Mouse (Mus musculus) ovary, adult 18-20 months (tissue): Measurements from ENCODE around the gene 2310061I04Rik.
"Not testable (repeated sequence)": the region's sequence is repeated elsewhere in the genome, so short reads cannot be mapped to it uniquely, and the experiment has no call there.

Experiments
- DNase-seq: peaks from one replicate; pipeline ENCODE4 v3.0.0; 2022; ENCODE audit warnings: low spot score, mixed read lengths

The 2310061I04Rik gene

DNA sequence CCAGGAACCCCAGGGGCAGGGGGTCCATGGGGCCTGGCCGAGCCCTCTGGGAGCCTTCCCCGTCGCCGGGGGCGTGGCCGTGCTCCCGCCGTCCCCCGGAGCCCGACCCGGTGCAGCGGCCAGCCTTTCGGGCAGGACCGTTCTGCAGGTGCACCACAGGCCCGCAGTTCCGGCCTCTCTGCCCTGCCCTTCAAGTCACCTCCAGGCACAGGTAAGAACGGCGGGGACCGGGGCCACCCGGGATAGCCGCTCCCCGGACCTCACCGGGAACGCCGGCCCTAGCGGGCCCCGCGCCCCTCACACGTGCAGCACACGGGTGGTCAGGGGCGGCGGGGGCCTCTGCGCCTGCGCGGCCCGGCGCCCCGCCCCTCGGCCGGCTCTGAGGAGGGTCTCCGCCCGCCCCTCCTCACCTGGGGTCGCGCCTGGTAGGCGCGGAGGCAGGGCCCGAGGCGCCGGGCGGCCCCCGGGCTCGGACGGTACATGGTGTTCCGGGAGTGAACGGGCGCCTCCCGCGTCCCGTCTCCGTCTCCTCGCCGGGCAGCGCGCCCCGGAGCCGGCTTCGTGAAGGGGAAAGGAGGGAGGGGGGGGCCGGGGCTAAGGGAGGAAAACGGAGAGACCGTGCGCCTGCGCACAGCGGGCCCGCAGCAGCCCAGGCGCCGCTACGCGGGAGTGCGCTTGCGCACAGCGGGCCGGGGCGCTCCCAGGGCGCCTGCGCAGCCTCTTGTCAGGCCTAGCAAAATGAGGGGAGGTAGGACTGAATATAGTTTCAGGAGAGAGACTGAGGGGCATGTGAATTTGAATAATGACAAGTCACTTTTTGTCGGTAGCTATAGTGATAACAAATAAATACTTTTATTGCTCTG, at the start of gene 2310061I04Rik:
TSS of gene 2310061I04Rik (minus strand) at position 651 of the 863 bp plus-strand sequence.
- peak; percentile 89 for DNase-seq

DNA sequence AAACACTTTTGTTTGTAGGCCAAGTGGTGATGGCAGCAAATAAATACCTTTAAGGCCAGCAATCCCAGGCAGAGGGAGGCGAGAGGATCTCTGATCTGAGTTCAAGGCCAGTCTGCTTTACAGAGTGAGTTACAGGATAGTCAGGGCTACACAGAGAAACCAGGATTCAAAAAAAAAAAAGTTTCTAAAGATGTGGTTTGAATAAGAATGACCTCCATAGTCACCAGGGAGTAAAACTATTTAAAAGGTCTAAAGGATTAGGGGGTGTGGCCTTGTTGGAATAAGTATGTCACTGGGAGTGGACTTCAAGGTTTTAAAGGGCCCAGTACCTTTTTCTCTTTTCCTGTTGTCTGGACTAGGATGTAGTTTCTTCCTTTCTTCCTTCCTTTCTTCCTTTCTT, 42.7 kb upstream of the 2310061I04Rik start:
- DNase-seq, result no peak

DNA sequence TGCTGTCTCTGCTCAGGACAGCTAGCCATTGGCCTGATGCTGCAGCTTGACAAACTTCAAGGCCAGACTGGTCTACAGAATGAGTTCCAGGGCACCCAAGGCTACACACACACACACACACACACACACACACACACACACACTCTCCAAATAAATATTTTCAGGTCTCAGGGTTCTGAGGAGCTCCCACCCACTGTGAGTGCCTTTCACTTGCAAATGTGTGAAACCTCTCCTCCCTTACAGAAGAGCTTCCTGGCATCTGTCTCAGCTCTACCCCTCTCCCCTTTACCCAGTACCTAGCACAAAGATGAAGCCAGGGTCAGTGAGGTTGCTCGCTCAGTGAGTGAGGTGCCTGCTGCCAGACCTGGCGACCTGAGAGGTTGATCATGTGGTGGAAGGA, 41.9 kb upstream of the 2310061I04Rik start:
- no peak for DNase-seq

DNA sequence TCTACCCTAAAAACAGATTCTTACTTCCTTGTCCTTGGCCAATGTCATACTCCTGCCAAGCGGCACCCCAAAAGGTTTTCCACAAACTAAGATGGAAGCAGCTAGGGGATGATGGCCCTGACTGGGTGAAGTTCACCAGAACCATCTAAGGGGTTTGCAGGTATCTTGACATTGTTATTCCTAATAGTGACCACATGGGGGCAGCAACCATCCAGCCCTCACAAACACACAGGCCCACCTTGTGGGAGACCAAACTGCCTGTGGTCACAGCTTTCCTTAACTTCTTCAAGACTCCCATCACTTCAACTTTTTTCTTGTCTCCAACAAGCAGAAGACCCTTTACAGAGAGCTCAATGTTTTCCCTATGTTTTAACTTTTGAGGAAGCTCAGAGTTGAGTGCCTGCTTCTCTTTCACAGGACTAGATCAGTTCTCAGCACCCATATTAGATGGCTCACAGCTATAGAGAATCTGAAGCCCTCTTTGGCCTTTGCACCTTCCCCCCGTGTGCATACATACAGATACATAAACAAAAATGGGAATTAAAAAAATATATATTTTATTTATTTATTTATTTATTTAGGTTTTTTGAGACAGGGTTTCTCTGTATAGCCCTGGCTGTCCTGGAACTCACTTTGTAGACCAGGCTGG, 40.6 kb upstream of the 2310061I04Rik start:
- DNase-seq, result no peak

DNA sequence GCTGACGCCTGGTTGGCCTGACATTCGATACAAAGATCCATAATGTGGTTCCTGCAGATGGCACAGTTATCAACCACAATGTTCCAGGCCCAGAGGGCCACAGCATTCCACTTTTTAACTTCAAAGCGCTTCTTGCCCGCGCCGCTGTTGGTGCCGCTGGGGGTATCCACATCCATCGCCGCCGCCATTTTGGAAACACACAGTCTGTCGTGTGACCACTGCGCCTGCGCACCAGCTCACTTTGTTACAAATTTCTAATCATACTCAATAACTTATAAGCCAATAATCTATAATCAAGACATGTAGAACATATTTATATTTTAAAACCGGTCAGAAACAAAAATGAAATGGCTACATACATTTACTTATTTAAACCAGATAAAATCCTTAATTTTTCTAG, 38.5 kb upstream of the 2310061I04Rik start:
- DNase-seq, result not testable (repeated sequence)

DNA sequence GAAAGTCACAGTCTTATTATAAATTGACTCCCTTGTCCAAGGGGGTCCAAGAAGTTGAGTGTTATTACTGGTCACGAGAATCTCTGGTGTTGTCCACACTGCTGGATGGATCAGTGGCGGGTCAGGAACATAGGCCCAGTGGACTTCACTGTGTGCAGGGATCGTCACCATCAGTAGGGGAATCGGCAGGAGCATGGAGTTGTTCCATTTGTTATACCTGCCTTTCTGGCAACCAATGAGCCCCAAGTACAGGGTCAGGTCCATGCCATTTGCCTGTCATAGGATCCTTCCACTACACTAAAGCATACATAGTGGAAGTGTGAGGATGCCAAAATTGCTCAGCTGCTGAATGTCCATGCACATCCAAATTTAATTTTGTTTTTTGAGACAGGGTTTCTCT, 35.4 kb upstream of the 2310061I04Rik start:
- no peak for DNase-seq

DNA sequence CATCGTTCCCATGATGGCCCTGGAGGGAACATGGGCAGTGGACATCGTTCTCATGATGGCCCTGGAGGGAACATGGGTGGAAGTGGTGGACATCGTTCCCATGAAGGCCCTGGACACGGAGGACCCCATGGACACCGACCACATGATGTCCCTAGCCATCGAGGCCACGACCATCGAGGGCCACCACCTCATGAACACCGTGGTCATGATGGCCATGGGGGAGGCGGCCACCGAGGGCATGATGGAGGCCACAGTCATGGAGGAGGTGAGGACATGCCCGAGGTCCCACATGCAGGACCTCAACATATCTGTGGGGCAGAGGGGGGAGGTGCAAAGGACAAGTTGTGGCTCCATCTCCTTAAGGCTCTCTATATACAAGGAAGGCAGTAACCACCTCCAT, 33.4 kb upstream of the 2310061I04Rik start:
- DNase-seq, result no peak

DNA sequence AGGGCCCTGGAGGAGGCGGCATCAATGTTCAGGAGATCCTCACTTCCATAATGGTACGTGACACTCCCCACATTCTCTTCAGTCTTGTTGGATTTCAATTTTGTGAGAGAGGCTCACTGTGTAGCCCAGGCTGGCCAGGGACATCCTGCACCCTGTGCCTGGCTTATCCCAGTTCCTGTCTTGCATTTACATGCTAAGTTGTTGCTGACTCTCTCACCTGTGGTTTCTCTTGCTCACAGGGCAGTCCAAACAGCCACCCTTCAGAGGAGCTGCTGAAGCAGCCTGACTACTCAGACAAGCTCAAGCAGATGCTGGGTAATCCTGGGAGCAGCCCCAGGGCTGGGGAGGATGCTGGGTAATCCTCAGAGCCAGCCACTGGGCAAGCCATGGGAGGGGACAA, 32.3 kb upstream of the 2310061I04Rik start:
- no peak for DNase-seq

DNA sequence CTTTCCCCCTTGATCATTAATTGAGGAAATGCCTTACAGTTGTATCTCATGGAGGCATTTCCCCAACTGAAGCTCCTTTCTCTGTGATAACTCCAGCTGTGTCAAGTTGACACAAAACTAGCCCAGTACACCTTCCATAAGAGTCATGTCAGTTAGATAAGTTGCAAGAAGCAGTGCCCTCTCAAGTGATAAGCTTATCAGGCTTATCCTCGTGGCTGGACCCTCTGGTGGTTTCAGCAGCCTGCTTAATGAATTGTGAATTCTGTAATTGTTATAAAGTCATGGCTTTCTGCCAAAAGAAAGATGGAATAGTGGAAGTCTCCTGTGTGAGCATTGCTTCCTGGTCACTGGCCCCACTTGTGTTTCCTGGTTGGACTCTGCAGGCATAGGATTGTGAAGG, 30.2 kb upstream of the 2310061I04Rik start:
- DNase-seq, result no peak

DNA sequence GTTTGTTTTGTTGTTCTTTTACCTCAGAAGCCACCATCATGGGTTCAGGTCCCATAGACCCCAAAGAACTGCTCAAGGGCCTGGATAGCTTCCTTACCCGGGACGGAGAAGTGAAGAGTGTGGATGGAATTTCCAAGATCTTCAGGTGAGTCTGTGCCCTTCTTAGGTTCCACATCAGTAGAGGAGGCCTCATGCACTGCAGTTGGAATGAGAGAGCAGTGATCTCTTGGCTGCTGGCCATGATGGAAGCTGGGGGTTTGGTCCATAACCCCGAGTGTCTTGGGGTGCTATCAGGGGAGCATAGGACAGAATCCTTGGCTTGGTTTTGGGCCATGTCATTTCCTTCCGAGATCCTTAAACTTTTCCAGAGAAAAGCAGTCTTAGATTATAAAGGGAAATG, 26.1 kb upstream of the 2310061I04Rik start:
- DNase-seq, result no peak

DNA sequence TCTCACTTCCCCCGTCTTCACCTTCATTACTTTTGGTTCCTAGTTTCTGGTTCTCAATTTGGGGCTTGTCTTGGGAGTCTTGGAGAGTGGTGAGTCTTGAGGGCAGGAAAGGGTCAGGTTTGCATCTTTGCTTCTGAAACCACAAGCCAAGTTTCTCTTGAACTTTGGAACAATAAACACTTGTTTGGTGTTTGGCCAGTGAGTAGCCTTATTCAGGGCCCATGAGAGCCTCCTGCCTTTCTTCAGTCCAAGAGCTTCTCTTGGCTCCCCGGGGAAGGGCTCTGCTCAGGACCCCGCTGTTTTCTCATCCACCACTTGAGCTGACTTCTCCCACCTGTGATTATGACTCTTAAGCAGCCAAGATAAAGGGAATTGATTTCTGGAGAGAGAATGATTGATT, 25.3 kb upstream of the 2310061I04Rik start:
- no peak for DNase-seq

DNA sequence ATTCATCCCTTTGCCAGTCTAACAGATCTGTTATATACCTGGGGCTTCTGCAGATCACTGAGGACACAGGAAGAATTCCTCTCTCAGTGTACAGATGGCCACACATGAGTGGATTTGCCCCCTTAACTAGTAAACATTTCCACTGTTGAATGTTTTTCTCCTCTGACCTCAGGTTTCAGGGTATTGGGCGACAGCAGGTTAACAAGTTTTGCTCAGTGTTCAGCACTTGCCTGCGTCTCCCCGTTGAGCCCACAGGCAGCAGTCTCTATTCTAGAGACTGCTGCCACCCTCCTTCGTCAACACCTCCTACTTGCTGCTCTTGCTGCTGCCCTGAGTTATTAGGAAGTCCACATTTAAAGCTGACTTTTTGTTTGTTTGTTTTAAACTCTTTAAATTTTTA, 24.5 kb upstream of the 2310061I04Rik start:
- DNase-seq, result no peak

DNA sequence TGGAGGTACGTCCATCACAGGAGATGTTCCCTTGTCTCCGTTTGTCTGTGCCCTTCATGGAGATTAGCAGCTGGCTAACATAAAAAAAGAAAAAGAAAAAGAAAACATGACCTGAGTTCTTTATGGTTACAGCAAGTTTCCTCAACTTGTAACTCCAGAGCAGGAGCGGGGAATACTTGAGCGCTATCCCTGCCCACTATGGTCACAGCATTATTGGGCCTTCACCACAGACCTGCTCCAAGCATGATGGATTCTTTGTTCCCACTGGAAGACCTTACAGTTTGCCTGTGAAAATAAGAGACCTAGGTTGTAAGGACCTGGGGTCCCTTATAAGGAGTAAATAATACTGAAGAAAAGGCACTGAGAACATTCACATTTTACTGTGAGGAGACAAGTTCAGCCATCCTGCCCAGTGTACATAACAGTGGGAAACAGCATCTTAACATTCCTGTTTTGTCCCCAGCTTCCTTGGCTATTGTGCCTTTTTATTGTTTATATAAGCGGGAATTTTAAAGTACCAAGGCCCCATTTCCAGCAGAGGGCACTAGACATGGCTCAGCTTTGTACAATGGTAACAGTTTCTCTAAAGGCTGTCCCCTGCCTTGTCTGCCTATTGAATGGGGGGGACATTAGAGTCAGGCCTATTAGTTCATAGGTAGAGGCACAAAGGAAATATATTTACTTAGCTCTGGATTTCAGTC, 23.8 kb upstream of the 2310061I04Rik start:
- DNase-seq, result no peak

DNA sequence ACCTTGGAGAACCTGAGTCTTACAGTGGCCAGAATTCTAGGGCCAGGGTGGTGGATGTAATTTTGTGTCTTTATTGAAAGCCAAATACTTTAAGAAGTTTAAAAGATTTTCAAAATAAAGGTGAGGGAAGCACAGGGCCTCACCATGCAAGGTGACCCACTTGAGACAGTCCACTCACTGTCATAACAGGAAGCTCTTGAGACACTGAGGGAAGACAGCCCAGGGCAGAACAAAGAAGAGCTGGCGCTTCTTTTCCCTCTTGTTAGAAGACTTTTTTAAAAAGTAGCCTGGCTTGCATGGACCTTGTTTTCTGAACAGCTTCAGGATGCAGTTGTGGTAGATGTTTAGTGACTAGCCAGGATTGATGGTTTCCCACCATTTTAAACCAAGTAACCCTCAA, 23.2 kb upstream of the 2310061I04Rik start:
- no peak for DNase-seq

DNA sequence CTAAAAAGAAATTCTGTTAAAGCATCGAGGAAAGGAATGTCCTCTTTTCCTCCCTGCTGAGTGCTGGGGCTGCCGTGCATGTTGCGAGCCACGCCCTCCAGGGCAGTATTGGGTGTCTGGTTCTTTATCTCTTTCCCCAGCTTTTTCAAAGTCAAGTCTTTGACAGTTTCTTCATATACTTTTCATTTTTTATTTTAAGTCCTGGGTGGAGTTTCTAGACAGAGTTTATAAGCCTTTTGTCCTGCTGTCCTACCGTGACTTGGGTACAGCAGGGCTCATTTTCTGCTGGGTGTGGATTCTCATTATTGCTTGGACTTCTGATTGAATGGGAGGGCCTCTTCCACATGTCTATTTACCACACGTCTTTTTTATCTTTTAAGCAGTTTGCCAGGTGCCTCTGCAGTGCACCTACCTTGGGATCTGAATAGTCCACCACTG, 22.7 kb upstream of the 2310061I04Rik start:
- DNase-seq, result no peak

DNA sequence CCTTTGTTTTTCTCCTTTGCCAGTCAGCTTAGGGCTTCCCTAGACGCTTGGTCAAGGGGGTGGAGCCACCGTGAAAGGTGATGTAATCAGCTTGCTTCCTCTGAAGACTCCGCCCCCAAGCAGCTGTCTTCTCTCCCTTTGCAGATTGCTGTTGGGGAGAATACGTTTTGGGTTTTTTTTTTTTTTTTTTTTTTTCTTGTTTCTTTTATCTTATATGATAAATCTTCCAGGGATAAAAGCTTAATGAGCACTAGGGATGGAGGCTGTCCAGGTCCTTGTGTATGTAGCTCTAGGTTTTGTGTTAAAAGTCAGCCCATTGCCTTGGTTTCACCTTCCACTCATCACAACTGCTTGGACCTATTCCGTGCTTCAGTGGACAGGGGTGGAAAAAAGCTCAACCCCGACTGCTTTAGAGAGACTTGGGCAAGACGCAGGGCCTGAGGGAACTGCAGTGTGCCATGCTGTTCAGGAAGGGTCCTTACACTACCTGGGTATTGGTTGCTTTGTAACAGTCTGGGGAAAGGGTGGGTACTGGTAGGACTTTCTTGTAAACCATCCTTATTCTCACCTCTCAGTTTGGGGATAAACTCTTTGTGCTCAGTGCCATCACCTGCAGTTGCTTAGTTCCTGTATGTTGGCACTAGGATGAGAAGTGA, 22.0 kb upstream of the 2310061I04Rik start:
- DNase-seq, result peak; percentile 93

DNA sequence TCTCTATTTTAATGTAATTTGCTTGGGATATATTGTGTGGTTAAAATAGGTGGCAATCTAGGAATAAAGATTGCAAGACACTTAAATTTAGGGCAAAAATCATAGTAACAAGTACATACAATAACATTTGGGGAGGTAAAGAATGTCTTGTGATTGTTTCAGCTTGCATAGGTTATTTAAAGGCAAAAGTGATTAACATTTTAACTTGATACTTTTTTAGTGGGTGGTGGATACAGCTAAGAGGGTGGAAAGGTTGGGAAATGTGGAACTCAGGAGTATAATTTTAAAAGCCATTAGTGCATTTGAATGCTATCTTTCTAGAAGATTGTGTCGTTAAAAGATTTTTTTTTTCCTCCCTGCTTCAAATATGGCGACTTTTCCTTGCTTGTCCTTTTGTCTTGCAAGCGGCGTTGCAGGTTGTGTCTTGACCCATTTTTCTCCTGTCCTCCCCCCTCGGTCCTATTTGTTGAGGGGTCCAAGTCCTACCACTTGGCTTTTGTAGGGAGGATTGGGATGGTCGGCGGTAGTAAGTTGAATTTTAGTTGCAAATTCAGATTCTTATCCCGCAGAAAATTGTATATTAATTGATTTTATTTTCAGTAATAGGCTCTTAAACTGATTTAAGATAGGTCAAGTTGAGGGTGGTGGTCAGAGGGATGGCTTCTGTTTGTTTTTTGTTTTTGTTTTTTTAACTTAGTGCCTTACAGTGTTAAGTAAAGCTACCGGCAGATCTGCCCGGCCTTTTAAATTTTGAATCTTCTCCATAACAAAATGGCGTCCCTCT, 21.2 kb upstream of the 2310061I04Rik start:
- no peak for DNase-seq

DNA sequence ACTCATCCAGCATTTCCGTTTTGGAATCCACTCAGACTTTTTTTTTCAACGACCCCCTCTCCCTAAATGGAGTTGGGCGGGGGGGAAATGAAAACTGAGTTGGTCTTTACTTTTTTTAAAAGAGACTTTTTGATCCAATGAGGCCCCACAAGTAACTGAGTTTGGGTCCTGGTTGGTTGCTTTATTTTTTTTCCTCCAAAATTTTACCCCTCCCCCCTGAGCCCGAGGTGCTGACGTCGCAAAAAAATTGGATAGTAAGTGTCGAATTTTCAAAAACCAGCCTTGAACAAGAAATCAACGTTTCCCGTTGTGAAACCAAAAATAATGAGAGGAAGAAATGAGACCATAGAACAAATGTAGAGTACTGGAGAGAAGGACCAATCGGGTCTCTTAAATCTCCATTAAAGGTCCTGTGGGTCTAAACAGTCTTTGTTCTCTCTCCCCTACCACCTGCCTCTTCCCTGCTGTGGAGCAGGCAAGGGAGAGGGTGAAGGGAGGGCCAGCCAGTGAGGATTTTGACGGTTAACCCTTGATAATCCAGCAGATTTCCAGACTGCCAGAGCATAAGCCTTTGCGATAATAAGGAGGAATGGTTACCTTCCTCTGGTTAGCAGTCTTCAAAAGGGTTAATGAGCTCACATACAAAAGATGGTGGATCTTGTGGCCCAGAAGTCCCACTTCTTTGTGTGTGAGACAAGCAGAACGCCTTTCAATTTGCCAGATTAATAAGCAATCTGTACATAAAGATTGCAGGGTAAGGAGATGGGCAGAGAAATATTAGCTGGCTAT, 20.4 kb upstream of the 2310061I04Rik start:
- no peak for DNase-seq

DNA sequence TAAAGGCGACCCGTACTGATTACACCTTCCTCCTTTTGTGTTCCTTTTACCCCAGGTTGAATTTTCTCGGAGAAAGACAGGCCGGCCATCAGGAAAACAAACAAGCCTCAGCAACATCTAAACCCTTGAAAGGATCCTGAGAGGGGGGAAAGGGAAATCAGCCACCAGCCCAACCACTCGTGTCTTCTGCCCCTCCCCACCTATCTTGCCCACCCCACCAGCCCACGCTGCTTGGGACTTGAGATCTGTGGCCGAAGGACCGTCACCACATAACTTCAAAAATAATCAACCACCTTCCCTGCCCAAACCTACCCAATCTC, 19.9 kb upstream of the 2310061I04Rik start:
- DNase-seq, result no peak

DNA sequence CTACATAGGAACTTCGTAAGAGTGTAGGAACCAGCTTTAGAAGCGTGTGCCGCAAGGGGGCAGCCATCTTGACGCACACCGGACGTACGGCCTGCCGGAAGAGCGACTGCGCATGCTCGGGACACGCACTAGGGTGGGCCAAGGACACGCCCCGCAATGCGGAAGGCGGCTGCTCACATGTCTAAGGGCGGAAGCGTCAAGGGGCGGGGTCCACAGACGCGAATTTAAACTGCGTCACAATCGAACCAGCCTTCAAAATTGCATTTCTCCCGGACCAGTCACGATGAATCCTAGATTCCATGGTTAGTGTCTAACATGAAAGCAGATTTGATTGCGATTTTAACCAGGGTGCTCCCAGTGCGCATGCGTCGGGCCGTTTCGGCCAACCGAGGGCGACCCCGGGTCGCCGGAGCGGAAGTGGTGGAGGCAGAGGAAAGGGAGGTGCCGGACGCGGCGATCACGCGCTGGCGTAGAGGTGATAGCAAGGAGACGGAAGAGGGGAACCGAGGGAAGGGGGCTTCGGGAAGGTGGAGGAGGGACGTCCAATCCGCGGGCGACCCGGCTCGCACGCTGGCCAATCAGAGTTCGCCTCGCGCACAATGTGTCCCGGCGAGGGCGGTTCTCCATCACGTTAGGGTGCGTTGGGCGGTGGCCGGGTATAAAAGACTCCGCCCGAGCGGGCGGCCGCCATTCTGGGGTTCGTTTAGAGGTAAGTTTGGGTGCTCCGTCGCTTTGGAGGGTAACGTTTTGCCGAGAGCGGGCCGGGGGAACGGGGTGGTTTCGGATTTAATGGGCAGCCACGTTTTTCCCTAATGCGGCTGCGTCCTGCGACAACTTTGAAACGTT, 19.3 kb upstream of the 2310061I04Rik start, which contains the start of the genes Mrps18b and Ppp1r10:
TSS of gene Mrps18b (minus strand) at position 93 of the 846 bp plus-strand sequence.
TSS of gene Ppp1r10 (plus strand) at position 138 of the 846 bp plus-strand sequence.
- DNase-seq, result peak; percentile 100
